Mouse (Mus musculus): Measurements from ENCODE around the gene Zfp239. TPM values are rescaled to one million over a fixed set of nuclear protein-coding genes. Genes with fewer than 3 reads are reported as not detected.
A peak's percentile ranks its signal among the peaks of the same experiment; 100 is the strongest.

The Zfp239 gene
- polyA plus RNA-seq, 1 experiment = 5.2 TPM

DNA sequence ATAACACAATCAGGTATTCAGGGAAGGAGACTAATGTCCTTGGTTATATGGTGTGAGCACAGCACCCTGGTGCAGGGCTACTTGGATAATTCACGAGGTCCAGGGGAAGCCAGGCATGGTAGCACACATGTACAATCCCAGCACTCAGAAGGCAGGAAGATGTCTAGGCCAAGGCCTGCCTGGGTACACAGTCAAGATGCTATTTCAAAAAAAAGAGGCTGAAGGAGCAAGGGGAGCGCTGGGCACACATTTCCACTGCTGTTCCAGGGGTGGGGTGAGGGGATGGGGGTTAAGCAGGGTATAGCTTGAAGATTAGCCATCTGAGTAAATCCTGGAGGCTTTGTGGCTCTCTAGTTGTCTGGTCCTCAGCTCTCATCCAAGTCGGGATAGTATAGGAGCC lies 41.9 kb downstream of the Zfp239 start:
- 91% methylated on average over 3 of the region's 3 CpGs for WGBS

DNA sequence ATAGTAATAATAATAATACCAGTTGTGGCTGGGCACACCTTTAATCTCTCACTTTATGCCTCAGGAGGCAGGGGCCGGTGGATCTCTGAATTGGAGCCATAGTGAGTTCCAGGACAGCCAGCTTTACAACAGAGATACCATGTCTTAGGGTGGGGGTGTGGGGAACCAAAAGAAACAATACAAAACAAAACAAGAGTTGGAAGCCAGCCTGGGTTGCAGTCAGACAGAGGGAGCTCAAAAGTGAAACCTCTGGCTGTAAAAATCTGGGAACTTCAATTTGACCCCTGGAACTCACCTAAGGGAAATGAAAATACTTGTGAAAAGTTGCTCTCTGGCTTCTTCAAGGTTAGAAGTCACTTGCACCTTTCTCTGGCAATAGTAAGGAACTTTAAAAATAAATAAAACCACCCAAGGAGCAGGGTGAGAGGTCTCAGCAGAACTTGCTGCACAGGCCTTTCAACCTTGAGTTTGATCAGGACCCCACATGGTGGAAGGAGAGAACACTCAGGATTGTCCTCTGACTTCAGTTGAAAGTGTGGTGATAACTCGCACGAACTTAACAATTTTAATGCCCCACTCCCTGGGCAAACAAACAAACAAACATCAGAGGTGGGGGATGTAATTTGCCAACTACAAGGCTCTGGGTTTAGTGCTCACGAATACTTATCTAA lies 43.5 kb downstream of the Zfp239 start:
- WGBS = 7% methylated on average over 4 of the region's 4 CpGs
- DNase-seq (ENCODE audit: low read depth, low spot score) = no peak

More for the DNA sequence above, 41.9 kb downstream of the Zfp239 start:
- no peak for DNase-seq (ENCODE audit: low read depth, low spot score)

DNA sequence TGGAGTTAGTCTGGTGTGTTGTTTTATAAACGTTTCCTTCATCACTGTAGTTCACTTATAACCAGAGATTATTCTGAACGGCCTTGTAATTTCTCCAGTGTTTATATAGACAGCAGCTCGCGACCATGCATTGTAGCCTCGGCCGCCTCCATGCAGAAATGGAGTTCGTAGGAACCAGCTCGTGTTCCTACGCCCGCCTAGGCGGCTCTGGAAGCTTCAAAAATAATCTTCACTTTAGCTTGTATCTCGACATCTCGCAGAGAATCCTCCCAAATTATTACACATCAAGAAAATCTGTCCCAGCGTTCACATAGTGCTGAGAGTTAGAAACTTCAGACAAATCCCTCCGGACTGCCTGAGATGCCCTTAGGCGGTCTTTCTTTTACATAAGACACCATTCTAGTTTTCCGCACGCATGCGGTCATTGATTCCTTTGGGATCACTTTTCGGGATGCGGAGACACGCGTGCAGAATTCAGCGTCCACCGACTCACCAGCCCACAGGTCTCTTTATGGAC lies 44.2 kb downstream of the Zfp239 start:
- no peak for DNase-seq (ENCODE audit: low read depth, low spot score)
- under 1% methylated on average over 25 of the region's 25 CpGs for WGBS

DNA sequence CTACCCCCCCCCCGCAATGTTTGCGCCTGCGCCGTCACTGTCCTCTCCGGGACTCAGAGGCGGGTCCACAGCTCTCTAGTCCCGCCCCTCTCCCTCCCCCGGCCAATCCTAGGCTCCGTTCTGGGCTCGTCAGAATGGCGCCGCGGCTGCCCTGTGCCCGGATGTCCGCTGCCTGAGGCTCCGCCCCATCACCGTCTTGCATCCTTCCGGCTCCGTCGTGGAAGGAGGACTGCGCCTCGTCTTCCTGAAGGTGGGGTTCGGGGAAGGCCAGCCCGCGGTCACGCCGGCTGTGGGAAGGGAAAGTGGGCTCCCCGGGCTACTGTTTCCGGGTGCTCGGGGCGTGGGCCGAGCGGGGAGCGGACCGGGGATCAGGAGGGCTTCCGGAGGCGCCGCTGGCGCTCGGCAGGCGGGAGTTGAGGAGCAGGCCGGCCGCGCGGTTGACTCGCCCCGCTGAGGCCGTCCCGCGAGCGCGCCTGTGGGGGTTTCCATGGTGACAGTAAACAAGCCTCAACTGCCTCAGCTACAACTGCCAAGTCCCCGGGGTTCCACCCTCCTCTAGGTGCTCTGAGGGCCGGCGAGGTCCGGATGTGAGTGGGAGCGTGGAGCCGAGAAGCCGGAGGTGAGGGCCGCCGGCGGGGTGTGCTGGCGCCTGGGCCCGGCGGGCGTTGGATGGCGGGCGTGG lies 44.8 kb downstream of the Zfp239 start:
- peak; percentile 93 for DNase-seq (ENCODE audit: low read depth, low spot score)
- 1% methylated on average over 68 of the region's 68 CpGs for WGBS

DNA sequence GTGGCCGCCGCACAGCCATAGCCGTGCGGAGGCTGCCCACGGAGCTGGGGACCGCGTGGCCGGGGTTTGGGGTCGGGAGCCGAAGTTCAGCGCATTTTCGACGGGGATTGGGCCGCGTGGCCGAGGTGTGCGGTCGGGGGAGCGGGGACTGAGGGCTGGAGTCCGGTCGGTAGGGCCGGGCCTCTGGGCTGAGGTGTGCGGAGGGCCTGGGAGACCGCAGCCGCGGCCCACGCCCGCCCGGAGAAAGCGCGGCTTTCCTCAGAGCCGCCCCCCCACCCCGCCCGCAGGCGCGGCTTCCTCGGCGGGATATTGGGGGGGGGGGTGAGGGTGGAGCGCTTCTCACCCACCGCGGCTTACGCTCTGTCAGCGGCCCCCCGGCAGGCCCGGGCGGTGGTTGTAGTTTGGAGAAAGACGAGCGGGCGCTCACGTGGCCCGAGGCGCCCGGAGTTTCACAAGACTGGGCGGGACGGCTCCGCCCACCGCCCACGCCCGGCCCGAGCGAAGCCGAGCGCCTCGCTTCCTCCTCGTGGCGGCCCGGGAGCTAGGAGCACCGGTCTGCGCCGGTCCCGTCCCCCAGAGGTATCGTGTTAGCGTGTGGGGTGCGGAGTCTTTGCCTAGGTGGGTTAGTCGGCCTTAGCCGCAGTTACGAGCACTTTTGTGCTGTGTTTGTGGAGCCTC lies 45.5 kb downstream of the Zfp239 start:
- WGBS = 1% methylated on average over 70 of the region's 77 CpGs
- DNase-seq (ENCODE audit: low read depth, low spot score) = no peak

DNA sequence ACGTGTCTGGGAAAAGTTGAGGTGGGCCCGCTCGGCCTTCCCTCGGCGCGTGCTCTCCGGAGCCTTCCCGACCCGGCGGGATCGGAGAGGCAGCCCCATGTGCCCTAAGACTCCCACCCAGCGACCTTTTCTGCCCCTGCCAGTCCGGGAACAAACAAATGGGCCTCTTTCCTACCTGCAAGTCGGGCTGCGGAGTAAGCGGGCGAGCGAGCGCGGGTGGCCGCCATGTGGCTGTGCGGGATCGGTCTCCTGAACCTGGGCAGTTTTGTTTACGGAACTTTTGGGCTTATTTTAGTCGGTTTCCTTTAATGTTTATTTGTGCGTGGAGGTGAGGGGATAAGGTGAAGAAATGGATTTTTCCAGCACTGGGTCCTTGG lies 46.1 kb downstream of the Zfp239 start:
- DNase-seq (ENCODE audit: low read depth, low spot score) = no peak
- WGBS = 1% methylated on average over 26 of the region's 26 CpGs

DNA sequence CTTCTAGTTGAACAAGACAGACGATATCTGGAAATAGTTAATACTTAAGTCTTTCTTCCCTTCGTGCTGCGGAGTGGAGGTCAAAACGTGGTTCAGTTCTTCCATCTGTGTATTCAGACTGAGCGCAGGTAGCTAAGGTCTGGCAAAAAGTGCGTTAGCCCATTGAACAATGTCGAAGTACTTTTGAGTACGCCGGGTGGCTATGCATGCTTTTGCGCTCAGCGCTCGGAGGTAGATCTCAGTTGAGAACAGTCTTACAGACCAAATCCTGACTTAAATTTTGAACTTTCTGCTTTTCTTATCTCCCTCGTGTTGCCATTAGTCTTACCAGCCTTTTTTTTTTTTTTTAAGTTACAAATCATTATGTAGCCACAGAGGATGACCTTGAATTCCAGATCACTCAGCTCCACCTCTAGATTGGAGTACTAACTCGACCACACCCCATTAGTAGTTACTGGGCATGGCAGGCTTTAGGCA lies 46.6 kb downstream of the Zfp239 start:
- no peak for DNase-seq (ENCODE audit: low read depth, low spot score)
- 1% methylated on average over 14 of the region's 14 CpGs for WGBS

DNA sequence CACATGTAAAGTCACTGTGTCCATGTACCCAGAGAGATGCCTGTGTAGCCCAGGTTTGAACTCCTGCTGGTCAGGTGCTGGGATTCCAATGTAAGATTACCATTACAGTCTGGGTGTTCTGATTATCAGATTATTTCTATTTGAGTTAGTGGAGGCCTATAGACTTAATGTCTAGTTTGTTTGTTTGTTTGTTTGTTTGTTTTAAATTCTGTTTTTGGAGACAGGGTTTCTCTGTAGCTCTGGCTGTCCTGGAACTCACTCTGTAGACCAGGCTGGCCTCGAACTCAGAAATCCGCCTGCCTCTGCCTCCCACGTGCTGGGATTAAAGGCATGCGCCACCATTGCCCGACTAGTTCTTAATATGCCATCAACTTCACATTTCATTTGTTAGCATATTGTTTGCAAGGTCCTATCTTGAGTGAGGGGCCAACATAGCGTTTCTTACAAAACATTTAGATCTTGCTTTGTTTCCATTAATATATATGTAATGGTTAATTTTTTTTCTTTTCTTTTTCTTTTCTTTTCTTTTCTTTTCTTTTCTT lies 48.3 kb downstream of the Zfp239 start:
- no peak for DNase-seq (ENCODE audit: low read depth, low spot score)
- 62% methylated on average over 6 of the region's 6 CpGs for whole genome bisulfite sequencing

DNA sequence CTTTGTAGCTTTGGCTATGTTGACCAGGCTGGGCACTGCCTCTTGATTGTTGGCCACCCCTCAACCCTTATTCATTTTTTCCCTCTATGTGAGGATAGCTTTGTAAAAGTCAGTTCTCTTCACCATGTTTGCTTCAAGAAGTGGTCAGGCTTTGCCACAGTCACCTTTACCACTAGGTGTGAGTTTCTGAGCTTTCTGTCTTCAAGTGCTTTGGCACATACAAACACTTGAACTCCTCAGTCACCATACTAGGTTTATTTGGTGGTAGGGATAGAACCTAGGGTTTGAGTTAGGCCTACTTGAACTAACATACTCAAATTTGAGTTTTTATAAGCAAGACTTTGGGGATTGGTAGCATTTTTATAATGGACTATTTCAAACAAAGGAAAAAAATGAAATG lies 52.6 kb downstream of the Zfp239 start:
- no peak for DNase-seq (ENCODE audit: low read depth, low spot score)

DNA sequence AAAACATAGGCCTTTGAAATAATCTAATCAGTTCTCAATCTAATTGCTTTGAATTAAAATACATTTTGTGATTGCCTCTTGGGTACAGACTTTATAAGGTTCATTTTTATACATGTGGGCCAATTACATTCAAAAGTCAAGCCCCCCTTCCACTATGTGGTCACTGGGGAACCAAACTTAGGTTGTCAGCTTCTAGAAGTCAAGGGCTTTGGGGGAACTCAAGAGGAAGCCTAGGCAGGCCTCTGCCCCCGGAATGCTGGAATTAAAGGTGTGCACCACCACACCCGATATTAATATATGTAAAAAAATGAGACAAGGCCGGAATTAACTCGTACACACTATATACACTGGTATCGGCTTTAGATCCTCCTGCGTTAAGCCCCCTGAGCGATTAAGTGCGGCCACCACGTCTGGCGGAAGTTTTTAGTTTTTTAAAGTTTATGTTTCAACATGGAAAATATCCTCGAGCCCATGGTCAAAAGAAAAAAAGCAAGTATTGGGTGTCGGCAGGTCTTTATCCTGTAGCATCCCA lies 54.4 kb downstream of the Zfp239 start:
- no peak for DNase-seq (ENCODE audit: low read depth, low spot score)
- WGBS = 1% methylated on average over 12 of the region's 12 CpGs

DNA sequence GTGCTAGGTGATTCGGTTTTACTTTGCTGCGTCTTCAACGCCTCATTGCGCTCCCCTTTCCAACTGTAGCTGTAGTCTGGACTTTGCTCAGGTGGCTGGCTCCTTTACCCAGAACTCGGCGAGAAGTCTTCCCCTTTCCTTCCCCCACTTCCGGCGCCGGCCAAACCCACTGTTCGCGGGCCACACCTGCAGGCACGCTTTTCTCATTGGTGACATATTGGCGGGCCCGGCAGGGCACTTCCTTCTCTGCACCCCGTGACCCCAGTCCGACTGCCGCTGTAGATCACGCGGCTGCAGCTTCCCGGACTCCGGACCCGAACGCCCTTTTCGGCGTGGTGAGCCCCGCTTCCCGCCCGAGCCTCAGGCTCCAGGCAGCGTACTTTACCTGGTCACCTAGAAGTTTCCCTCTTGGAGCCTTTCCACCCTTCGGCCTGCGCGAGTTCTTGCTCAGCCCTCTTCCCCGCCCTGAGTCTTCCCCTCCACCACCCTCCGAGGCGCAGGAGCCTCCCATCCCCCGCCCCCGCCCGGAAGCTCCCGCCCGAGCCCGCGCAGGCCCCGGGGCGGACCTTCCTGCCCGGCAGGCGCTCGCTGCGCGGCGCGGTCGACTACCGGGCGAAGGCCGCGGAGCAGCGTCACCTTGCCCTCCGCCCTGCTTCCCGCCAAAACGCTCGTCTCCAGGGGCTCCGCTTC lies 55.0 kb downstream of the Zfp239 start:
- WGBS = under 1% methylated on average over 62 of the region's 62 CpGs
- DNase-seq (ENCODE audit: low read depth, low spot score) = peak; percentile 84

DNA sequence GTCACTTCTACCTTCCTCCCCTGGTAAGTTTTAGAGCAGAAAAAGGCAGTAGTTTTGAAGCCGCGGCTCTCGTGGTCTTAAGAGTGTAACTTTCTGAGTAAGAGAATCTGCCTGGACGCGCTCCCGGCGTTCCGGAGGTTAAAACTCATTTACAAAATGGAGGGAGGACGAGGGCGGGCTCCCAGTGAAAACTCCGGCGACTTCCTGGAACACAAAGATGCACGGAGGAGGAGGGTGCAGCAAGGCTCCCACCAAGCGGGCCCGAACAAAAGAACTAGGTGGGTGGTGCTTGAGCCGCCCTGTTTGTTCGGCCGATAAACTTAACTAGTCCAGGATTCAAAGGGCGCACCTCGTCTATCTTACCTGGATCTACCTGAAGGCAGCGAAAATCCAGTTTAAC lies 55.7 kb downstream of the Zfp239 start:
- under 1% methylated on average over 21 of the region's 21 CpGs for WGBS
- peak; percentile 57 for DNase-seq (ENCODE audit: low read depth, low spot score)

DNA sequence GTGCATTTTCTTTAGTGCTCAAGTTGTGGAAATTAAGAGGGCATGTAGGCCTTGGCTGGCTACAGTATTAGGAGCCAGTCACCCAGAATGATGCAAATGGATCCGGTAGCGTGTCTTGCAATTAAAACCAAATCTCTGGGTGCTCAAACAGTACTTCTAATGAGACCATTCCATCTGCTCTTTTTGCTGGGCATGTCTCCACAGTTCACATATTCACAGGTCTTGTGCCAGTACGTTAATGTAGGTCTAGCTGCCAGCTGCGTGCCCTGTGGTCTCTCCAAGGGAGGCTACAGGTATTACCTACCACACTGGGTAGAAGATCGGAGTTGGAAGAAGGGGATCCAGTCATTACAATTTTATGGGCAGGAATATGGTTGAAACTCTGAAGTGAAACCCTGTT lies 56.1 kb downstream of the Zfp239 start:
- WGBS = 2% methylated on average over 5 of the region's 5 CpGs
- no peak for DNase-seq (ENCODE audit: low read depth, low spot score)

DNA sequence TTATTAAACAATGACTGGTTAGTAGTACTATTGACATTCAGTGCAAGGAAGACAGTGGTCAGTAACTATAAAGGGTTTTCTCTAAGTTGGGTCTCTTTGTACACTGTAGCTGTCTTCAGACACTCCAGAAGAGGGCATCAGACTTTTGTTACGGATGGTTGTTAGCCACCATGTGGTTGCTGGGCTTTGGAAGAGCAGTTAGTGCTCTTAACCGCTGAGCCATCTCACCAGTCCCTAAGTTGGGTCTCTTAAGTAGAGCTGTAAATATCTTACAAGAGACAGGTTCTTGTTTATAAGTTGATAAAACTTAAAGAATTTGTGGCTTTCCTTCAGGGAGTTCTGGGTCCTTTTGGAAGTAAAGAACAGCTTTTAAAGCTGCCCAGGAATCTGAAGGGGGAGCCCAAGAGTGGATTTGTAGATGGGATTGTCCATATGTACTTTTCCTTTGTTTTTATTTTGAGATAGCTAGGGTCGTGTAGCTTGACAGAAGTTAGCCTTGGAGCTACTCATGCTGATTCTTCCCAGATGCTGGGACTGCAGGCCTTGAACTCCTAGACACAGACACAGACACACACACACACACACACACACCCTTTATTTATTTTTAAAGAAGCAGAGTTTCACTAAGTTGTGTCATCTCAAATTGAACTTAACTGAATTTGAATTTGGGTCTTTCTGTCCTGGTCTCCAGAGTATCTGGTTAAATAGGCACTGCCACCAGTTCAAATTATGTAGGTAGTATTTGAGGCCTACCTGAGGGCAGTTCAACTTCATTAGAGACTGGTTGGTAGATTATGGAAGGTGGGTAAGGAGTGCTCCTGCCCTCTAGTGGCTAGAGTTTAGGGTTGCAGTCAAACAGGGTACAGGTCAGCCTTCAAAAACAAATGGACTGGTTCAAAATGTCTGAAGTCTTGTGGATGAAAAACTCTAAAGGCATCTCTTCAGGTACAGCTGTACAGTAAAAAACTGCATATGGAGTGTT lies 59.0 kb downstream of the Zfp239 start:
- 14% methylated on average over 3 of the region's 3 CpGs for WGBS
- no peak for DNase-seq (ENCODE audit: low read depth, low spot score)

DNA sequence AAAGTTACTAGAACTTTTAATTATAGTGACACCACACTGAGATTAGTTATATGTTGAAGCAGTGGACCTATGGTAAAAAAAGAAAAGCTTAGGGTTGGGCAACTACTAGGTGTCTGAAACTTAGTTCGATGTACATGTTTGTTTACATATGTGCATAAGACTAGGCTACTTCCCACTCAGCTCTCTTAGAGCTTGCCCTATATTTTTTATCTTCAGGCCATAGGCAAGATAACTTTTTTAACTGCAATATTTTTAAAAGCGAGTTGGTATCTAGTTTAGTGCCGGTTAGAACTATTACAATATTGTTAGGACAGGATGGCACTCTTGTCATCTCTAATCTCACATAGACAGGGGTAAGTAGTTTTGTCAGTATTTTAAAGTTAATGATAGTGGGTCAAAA lies 60.1 kb downstream of the Zfp239 start:
- 63% methylated on average over 3 of the region's 3 CpGs for WGBS
- no peak for DNase-seq (ENCODE audit: low read depth, low spot score)

Measured in large intestine, adult 2 months (tissue).